Mouse (Mus musculus) left cerebral cortex, adult 8-10 months (tissue): ENCODE results near the gene Apoc1. TPM values are rescaled to one million over a fixed set of nuclear protein-coding genes. Genes with fewer than 3 reads are reported as not detected.

Experiments used
- DNase-seq, 2 experiments: peaks; one replicate each; pipeline ENCODE4 v3.0.0; 2022; ENCODE audit warnings: low spot score in 2 of 2
- total RNA-seq, 4 experiments: library from RNA; stranded (reverse); gene quantifications; 2 replicates each; pipeline ENCODE4 v1.2.4; 2022

Gene Apoc1
- total RNA-seq = 1 to 10 TPM; 3.4 to 6.2 (median 4.7) TPM

GRCm38 (mm10) chr7:19691873-19692865 is at the start of gene Apoc1:
TSS of gene Apoc1 (minus strand) at chr7:19692660.
- no peak for DNase-seq

GRCm38 (mm10) chr7:19741329-19742031 is 49.0 kb upstream of the Apoc1 start:
- DNase-seq = no peak

GRCm38 (mm10) chr7:19740269-19740668 is 47.8 kb upstream of the Apoc1 start:
- no peak for DNase-seq

GRCm38 (mm10) chr7:19738771-19739170 is 46.3 kb upstream of the Apoc1 start:
- DNase-seq = no peak

- no peak for DNase-seq
Observed at GRCm38 (mm10) chr7:19736389-19737057, 44.1 kb upstream of the Apoc1 start.

- no peak for DNase-seq
Observed at GRCm38 (mm10) chr7:19734178-19734666, 41.8 kb upstream of the Apoc1 start.

GRCm38 (mm10) chr7:19726541-19726940 is 34.1 kb upstream of the Apoc1 start:
- no peak for DNase-seq

- DNase-seq = no peak
Observed at GRCm38 (mm10) chr7:19724167-19724566, 31.7 kb upstream of the Apoc1 start.

GRCm38 (mm10) chr7:19722754-19723195 is 30.3 kb upstream of the Apoc1 start:
- DNase-seq = no peak

- DNase-seq = no peak
Observed at GRCm38 (mm10) chr7:19719200-19719599, 26.7 kb upstream of the Apoc1 start.

- DNase-seq = no peak
Observed at GRCm38 (mm10) chr7:19718297-19718952, 26.0 kb upstream of the Apoc1 start.

GRCm38 (mm10) chr7:19717346-19717745 is 24.9 kb upstream of the Apoc1 start:
- no peak for DNase-seq

GRCm38 (mm10) chr7:19716822-19717221 is 24.4 kb upstream of the Apoc1 start:
- no peak for DNase-seq

- peak in 1 of 2 experiments; percentile 42 for DNase-seq
Observed at GRCm38 (mm10) chr7:19716055-19716682, 23.7 kb upstream of the Apoc1 start.

GRCm38 (mm10) chr7:19715239-19716054 is 23.0 kb upstream of the Apoc1 start, which contains the start of gene Tomm40:
TSS of gene Tomm40 (minus strand) at chr7:19715438.
- DNase-seq = peak; percentile 97 to 100

- no peak for DNase-seq
Observed at GRCm38 (mm10) chr7:19714836-19715235, 22.4 kb upstream of the Apoc1 start.

GRCm38 (mm10) chr7:19713598-19713997 is 21.1 kb upstream of the Apoc1 start:
- no peak for DNase-seq

- no peak for DNase-seq
Observed at GRCm38 (mm10) chr7:19713196-19713595, 20.7 kb upstream of the Apoc1 start.

- DNase-seq = no peak
Observed at GRCm38 (mm10) chr7:19712414-19712813, 20.0 kb upstream of the Apoc1 start.
